Mouse (Mus musculus) cerebellum, adult 18-20 months (tissue): ENCODE data around the gene Ankrd7.
"Not testable (repeated sequence)": the region's sequence is repeated elsewhere in the genome, so short reads cannot be mapped to it uniquely, and the experiment has no call there.

Experiments
- DNase-seq, 2 experiments: peaks; one replicate each; pipeline ENCODE4 v3.0.0; 2021

The Ankrd7 gene

GRCm38 (mm10) chr6:18866018-18866417 lies at the start of gene Ankrd7:
Gene Ankrd7, plus strand, starts transcription at chr6:18866318.
- DNase-seq, result no peak

- DNase-seq, result peak; percentile 63 to 74
These were observed 46.8 kb upstream of the Ankrd7 start for GRCm38 (mm10) chr6:18819343-18819742.

GRCm38 (mm10) chr6:18820246-18820645 lies 45.9 kb upstream of the Ankrd7 start:
- no peak for DNase-seq

GRCm38 (mm10) chr6:18822812-18823211 lies 43.3 kb upstream of the Ankrd7 start:
- DNase-seq, result no peak

GRCm38 (mm10) chr6:18832958-18833357 lies 33.2 kb upstream of the Ankrd7 start:
- DNase-seq, result no peak

- not testable (repeated sequence) for DNase-seq
These were observed 21.6 kb upstream of the Ankrd7 start for GRCm38 (mm10) chr6:18844529-18844928.

- not testable (repeated sequence) for DNase-seq
These were observed 20.5 kb upstream of the Ankrd7 start for GRCm38 (mm10) chr6:18845571-18845970.

- DNase-seq, result peak; percentile 95 to 96
These were observed 17.9 kb upstream of the Ankrd7 start, which contains the start of gene Lsm8 for GRCm38 (mm10) chr6:18848051-18848701. Gene Lsm8, plus strand, starts transcription at chr6:18848579.

GRCm38 (mm10) chr6:18848702-18849061 lies 17.4 kb upstream of the Ankrd7 start:
- DNase-seq, result no peak

GRCm38 (mm10) chr6:18855323-18855722 lies 10.8 kb upstream of the Ankrd7 start:
- DNase-seq, result no peak

GRCm38 (mm10) chr6:18856487-18857078 lies 9.5 kb upstream of the Ankrd7 start:
- no peak for DNase-seq

GRCm38 (mm10) chr6:18889030-18889429 lies 22.9 kb downstream of the Ankrd7 start:
- no peak for DNase-seq

- no peak for DNase-seq
These were observed 28.0 kb downstream of the Ankrd7 start for GRCm38 (mm10) chr6:18894142-18894541.

- DNase-seq, result no peak
These were observed 41.1 kb downstream of the Ankrd7 start for GRCm38 (mm10) chr6:18907173-18907572.

GRCm38 (mm10) chr6:18913179-18913578 lies 47.1 kb downstream of the Ankrd7 start:
- DNase-seq, result peak; percentile 41 to 42

GRCm38 (mm10) chr6:18916021-18916420 lies 49.9 kb downstream of the Ankrd7 start:
- no peak for DNase-seq

GRCm38 (mm10) chr6:18916471-18916870 lies 50.4 kb downstream of the Ankrd7 start:
- DNase-seq, result no peak
